Mouse (Mus musculus) left cerebral cortex, postnatal 14 days (tissue): ENCODE results near the gene Clec4a1. TPM values are rescaled to one million over a fixed set of nuclear protein-coding genes. Genes with fewer than 3 reads are reported as not detected.

Experiments used
- total RNA-seq, 2 experiments: library from RNA; stranded (reverse); gene quantifications; 2 replicates each; pipeline ENCODE4 v1.2.3; 2021

Gene Clec4a1
- total RNA-seq, 2 experiments from 2014 or later, result 0.53 to 0.57 TPM

Other genes with a start within 250 kb of the Clec4a1 start
- not detected for gene Nanog, start 214.4 kb upstream of the Clec4a1 start, total RNA-seq
- 100 to 1,000 TPM; 169 TPM for gene Slc2a3, start 120.2 kb upstream of the Clec4a1 start, total RNA-seq
- 10 to 100 TPM; 25.7 to 28.0 TPM for gene Foxj2, start 101.9 kb upstream of the Clec4a1 start, total RNA-seq
- under 1 TPM; 0.57 to 0.59 TPM for gene C3ar1, start 65.7 kb upstream of the Clec4a1 start, total RNA-seq
- 100 to 1,000 TPM; 176 to 187 TPM for gene Necap1, start 47.4 kb upstream of the Clec4a1 start, total RNA-seq
- gene Clec4a3, start 30.7 kb downstream of the Clec4a1 start, total RNA-seq, result 1 to 10 TPM in 1 of 2 experiments, under 1 TPM in 1; 0.59 to 1.0 TPM
- not detected for gene Clec4a4, start 68.5 kb downstream of the Clec4a1 start, total RNA-seq
- gene Clec4b1, start 128.1 kb downstream of the Clec4a1 start, total RNA-seq, result not detected
- 1 to 10 TPM; 1.7 to 2.3 TPM for gene Clec4a2, start 184.6 kb downstream of the Clec4a1 start, total RNA-seq